Mouse (Mus musculus) lung, adult 18-20 months (tissue): ENCODE measurements around the gene Gpr135.

Experiments
- DNase-seq, 2 experiments: peaks; one replicate each; pipeline ENCODE4 v3.0.0; 2022; ENCODE audit warnings: mixed read lengths in 2 of 2

Gene Gpr135

DNA sequence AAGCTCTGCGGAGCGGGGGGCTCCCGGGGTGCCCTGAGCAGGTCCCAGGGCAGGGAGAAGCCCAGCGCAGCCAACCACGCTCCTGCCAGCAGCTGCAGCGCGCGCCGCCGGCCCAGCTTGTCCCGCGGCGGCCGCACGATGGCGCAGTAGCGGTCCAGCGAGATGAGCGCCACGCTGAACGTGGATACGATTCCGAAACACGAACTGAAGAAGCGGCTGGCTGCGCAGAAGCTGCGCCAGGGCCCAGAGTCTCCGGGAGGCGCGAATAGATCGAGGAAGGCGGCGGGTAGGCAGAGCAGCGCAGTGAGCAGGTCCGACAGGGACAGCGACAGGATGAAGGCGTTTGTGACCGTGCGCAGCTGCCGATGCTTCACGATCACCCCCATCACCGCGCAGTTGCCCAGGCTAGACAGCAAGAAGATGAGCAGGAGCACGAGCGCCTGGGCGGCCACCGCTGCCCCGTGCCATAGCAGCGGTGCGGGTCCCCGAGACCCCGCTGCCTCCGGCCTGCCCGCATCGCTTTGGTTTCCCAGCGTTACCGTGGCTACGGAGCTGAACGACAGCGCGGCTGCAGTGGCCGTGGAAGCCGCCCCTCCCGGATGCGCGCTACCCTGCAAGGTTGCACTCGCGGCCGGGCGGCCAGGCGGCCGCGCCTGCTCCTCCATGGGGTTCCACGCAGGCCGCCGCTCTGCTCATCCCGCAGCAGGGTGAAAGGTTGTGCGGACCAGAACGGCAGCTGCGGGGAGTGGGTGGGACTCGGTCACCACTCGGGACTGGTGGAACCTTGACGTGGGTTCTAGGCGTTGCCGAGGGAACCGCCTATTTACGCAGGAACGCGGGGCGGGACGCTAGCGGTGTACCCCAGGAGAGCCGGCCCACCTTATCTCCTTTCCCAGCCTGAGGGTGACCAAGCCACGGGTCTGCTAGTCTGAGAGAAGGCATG is at the start of gene Gpr135:
Gpr135 (minus strand) TSS at position 799 of the 943 bp plus-strand sequence.
- DNase-seq = peak; percentile 79

DNA sequence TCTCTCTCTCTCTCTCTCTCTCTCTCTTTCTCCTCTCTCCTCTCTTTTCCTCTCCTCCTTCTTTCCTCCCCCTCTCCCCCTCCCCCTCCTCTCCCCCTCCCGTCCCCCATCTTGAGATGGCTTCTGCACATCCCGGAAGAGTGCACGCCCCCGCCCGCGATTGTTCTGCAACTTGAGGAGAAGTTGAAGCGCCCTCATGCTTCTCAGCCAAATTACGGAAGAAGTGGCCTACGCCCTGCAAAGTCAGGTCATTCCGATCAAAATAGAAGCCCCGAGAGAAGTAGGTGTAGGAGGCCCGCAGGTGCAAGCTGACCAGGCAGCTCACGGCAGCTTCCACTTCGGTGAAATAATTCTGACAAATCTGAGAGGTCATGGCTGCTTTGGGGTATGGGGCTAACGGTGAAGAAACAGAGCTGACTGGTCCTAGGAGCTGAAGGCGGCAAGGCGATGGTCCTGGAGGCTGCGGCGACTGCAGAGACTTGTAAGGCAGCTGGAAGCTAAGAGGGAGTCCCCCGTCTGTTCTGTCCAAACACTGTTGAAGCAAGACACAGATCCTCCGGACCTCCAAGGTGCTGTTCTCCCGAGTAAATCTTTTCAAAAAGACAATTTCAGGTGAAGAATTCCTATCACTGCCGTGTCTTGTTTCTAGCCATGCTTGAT is 44.9 kb upstream of the Gpr135 start:
- DNase-seq = no peak

DNA sequence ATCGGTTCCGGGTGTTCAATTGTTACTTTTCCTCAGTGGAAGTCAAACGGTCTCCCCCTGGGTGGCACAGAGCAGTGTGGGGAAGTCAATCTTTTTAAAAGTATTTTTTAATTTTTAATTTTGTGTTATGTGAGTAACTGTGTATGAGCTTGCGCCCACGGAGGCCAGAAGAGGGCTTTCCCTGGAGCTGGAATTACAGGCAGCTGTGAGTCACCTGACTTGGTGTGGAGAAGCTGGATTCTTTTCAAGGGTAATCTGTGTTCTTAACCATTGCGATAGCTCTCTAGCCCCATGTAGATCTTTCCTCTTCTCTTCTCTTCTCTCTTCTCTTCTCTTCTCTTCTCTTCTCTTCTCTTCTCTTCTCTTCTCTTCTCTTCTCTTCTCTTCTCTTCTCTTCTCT is 44.2 kb upstream of the Gpr135 start:
- no peak for DNase-seq

DNA sequence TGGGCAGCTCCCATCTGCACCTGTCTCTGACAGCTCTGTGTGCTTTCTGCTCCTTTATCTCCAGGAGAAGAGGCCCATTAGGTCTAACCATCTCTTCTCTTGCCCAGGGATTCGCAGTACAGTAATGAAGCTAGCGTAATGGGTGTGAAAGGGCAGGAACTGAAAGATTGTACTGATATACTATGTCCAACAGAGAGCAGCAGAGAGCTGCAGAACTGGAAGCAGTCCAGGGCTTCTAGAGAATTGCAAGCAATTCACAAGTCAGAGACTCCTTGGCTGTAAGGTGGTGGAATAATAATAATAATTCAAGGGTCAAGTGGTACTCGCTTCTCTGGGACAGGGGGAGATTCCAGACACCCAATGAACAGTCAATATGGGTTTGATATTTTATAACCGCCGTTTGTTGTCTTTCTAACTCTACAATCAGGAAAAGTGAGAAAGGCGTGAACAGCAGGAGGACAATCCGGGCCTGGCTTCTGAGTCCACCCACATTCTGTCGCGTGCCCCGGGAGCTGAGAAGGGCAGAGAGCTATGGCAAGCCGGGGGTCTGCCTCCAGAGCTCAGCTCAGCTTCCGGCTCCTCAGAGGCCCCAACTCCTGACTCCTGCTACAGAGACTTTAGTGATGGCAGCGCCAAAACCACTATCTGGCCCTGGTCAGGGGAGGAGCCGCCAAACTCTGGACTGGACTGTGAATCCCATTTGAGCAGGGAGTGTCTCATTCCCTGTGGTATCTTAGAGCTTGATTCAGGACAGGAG is 33.8 kb upstream of the Gpr135 start:
- DNase-seq = peak; percentile 52 to 61

DNA sequence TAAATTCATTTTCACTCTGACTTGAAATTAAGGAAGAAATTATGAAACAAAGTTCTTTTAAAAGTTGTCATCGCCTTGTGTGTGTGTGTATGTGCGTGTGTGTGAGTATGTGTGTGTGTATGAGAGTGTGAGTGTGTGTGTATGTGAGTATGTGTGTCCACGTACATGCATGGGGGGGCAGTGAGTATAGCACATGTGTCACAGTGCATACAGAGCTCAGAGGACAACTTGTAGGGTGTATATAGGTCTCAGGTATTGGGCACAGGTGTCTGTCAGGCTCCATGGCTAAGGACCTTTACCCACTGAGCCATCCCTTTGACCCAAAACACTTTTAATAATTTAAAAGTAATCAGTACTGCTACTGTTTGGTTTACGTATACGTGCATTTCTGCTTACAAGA is 33.1 kb upstream of the Gpr135 start:
- DNase-seq = no peak

DNA sequence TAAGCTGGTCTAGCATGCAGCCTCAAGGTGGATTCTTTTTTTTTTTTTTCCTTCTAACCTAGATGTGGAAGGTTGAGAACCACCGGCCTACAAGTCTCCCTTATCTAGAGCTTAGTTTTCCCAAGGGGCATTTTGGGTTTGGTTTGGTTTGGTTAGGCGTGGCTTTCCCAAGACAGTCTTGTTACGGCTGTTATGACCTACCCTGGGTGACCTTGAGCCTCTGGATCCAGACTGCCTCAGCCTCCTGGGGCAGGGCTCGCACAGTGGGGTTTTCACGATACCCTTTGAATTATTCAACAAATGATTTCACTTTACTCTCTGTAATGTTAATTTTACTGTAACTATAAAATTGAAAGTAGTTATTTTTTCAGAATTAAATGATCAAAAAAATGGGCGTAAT is 31.9 kb upstream of the Gpr135 start:
- no peak for DNase-seq

DNA sequence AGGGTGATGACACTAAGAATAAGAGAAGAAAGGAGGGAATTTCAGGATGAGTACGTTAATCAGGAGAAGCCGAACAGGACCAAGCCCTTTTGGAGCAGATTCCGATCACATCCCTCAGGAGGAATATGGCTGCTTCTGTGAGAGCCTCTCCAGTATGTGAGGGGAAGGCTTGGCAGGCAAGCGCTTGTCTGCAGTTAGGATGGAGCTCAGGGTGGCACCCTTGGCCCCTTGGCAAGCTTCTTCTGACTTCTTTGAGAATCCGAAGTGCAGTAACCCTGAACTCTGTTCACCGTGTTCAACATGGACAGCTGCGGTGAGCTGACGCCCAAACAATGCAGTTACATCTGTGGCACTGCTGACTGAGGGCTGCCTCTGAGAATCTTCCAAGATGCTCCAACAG is 26.0 kb upstream of the Gpr135 start:
- no peak for DNase-seq

DNA sequence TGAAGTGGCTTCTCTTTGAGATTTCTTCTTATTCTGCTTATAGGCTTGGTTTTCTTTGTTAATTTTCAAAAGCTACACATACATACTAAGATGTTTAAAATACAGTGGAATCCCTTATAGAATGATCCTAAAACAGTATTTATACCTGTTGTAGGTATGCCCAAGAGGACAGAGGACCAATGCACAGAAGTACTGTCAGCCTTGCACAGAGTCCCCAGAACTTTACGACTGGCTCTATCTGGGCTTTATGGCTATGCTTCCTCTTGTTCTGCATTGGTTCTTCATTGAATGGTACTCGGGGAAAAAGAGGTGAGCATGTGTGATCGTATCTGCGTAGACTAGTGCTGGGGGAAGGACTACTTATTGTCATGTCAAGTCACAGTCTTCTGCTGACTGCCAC is 18.9 kb upstream of the Gpr135 start:
- no peak for DNase-seq

DNA sequence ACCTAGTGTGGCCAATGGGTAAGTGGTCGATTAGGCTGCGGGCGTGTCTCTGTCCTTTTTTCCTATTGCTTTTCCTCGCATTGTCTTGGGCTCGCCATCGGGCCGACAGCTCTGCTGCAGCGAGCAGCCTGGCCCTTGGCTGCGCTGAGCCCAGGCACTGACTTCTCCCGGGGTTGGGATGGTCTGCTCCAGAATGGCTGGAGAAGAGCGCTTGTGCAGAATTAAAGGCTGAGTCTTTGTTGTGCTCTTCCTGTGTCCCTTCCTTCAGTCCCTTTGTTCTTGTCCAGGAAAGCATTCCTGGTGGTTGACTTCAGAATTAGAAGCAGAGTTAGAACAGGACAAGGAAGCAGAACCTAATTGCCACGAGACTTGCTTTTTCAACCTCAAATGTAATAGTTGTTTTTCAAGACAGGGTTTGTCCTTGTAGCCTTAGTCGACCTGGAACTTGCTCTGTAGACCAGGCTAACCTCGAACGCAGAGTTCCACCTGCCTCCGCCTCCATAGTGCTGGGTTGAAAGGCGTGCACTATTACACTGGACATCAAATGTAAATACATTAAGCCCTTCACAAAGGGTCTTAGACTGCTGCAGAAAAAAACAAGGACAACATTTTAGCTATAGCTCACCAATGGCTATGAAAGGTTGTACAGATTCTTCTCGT is 15.4 kb upstream of the Gpr135 start:
- DNase-seq = peak in 1 of 2 experiments; percentile 9

DNA sequence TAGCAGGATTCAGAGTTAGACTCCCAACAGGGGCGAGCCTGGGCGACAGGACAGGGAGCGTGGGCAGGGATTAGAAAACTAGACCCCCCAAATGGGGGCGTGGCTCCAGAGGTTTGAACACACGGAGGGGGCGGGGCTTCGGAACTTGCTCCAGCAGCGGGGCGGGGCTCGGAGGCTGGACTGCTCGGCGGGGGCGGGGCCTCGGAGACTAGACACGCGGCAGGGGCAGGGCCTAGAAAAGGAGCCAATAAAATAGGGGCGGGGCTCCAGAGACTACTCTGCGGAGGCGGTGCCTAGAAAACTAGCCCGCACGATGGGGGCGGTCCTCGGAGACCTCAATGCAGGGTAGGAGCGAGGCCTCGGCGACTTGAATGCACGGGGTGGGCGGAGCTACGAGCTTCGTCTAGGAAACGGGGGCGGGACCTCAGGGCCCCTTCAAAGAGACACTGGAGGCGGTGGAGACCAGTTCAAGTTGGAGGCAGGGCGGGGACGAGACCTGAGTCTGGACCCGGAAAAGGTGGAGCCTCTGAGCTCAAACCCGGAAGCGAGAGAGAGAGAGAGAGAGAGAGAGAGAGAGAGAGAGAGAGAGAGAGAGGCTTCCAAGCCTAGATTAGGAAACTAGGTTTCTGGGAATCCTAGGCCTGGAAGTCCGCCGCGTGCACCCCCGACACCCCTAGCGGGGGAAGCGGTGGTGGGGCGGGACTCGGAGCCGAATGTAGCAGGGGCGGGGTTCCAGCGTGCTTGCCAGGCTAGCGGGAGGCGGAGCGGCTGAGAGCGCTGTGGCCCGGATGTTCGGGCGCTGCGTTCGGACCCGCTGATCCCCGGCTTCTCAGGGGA is 14.6 kb upstream of the Gpr135 start, which contains the start of the genes L3hypdh and Jkamp:
L3hypdh (minus strand) TSS at position 111 of the 837 bp plus-strand sequence.
Jkamp (plus strand) TSS at position 261 of the 837 bp plus-strand sequence.
- DNase-seq = peak; percentile 100

DNA sequence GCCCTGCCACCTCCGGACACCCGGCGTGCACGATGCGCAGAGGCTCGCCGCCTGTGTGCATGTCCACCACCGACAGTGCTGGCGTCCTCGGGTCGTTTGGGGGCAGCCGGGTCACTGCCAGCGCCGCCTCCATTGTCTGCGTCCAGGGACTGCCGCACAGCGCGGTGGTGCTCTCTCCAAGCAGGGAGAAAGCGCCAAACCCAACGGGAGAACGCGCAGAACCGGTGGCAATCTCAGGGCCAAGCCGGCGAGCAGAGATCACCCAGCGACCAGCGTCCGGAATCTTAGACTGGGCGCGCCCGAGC is 14.1 kb upstream of the Gpr135 start:
- DNase-seq = no peak

DNA sequence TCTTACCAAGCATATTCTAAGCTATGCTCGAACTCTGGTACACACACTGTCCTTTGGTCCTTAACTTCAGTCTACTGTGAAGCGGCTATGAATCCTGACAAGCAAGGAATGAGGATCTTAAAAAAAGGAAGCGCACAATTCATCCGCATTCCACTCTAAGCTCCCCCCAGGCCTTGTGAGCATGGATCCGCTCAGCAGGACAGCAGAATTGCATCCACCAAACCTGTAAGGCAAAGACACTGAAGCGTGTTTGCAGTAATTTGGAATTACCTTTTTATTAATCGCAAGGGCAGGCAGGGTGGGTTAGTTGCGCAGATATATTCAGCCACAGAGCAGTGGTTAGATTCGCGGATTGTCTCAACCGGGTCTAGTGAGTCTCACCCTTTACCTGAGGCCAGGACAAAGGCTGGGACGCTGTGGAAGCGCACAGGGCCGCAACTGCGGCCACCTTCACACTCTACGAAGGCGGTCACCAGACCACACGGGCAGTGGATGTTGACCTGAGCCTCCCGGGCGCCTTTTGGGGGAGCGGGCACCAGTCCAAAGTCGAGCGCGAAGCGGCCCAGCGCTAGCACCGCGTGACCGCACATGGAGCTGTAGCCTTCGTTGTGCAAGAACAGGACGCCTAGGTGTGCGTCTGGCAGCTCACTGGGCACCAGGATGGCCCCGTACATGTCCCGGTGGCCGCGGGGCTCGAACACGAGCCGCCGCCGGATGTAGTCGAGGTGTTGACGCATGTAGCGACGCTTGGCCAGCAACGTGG is 13.5 kb upstream of the Gpr135 start:
- DNase-seq = peak in 1 of 2 experiments; percentile 60

DNA sequence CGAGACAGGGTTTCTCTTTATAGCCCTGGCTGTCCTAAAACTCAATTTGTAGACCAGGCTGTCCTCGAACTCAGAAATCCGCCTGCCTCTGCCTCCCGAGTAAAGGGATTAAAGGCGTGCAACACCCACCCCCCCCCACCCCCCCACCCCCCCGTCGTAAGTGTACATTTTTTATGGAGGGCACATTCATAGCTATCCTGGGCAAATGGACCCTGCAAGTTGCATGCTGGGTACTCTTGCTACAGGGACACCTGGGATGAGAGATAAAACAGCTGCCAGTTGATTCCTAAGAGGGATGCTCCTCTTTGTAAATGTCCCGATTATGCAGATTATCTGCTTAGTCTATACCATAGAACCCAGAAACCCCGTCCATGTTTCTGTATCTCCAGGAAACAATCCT is 12.3 kb upstream of the Gpr135 start:
- no peak for DNase-seq

DNA sequence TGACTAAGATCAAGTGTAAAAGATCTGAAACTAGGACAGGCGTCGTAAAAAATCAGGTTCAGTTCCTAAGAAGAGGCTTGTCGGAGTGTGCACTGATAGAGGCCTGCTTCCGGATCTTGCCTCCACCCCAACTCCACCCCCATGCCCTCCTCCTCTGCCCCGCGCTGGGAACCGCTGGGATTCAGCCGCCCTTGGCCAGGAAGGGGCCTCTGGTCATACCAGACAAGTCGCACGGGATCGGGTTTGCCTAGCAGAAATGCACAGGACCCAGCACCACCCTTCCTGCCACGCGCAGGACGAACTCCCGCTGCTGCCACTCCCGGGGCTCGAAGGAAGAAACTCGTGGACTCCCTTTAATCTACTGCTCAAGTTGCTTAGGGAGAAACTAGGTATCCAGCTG is 11.4 kb upstream of the Gpr135 start:
- DNase-seq = peak; percentile 11 to 17

DNA sequence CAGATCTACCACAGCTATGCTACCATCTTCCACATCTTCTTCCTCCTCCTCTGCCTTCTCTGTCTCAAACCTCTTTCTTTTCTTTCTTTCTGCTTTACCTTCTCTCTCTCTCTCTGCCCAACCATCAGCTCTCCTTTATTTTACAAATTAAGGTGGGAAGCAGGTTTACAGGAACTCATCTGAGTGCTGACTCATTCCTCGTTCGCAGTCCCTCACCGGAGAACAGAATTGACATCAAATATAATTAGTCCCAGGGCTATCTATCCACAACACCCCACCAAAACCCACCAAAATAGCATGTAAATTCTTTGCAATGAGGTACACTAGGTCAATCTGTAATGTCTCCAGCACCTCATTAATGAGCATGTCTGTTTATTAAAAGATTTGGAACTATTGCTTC is 11.0 kb upstream of the Gpr135 start:
- no peak for DNase-seq

DNA sequence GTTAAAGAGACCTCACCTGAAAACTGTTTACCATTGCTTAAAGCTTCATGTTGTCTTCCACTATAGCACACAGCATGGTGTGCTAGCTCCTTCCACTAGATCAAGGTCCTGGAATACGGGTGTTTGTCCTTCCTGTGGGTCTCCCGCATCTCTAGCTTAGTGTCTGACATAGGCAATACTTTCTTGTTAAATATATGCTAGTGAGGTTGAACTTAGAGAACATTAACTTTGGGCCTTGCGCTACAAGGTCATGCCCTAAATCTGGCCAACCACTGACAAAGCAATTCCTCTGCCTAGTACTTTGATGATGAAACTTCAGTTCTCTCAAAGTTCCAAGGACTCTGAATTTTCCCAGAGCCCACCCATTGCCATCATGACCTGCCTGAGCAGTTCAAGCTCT is 7.3 kb upstream of the Gpr135 start:
- no peak for DNase-seq

DNA sequence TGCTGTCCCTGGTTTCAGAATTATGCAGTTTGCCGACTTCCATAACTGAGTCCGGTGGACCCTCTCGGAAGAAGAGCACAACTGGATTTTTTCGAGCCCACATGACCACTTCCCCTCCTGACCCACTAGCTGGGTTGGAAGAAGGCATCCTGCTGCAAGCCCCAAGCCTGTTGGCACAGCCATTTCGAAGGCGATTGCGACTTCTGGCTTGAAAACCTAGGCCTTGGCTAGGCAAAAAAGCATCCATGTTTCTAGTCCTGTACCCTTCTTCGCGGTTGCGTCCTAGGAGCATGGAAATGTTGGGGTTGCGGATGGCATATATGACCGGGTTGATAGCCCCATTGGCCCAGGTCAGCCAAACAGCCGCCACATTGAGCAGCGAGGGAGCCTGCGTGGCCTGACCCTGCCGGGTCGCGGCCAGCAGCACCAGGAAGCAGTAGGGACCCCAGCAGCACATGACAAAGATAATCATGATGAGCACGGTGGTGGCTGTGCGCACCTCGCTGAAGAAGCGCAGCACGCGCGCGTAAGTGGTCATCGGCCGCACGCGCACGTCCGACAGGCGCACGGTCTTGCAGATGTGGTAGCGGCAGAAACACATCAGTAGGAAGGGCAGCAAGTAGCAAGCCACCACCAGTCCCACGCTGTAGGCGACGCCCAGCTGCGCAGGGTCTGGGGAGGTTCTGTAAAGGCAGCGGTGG is 1.1 kb downstream of the Gpr135 start:
- DNase-seq = no peak

DNA sequence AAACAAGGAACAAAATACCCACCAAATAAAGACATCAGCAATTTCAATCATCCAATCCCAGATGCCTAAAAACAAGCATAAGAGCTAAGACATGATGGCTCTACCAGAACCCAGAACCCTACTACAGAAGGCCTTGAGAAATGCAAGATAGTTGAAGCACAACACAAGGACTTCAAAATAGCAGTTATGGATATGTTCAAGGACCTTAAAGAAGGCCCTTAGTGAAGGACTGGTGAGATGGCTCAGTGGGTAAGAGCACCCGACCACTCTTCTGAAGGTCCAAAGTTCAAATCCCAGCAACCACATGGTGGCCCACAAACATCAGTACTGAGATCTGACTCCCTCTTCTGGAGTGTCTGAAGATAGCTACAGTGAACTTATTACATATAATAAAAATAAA is 13.1 kb downstream of the Gpr135 start:
- DNase-seq = no peak

DNA sequence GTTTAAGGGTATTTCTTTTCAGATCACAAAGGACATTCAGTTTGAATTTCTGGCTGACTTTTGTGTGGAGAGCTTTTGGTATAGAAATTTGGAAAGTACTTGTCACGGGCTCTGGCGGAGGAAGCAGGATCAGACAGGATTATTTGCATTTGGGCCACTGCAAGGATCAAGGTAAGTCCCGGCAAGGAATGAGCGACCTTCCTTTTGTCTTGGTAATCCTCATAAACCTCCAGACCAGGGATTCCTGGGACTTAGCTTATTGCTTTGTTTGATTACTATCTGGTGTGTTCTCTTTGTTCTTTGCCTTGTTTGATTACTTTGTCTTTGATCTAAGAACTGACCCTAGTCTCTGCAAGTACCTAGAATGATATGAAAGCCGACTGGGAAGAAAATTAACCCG is 17.1 kb downstream of the Gpr135 start:
- no peak for DNase-seq

DNA sequence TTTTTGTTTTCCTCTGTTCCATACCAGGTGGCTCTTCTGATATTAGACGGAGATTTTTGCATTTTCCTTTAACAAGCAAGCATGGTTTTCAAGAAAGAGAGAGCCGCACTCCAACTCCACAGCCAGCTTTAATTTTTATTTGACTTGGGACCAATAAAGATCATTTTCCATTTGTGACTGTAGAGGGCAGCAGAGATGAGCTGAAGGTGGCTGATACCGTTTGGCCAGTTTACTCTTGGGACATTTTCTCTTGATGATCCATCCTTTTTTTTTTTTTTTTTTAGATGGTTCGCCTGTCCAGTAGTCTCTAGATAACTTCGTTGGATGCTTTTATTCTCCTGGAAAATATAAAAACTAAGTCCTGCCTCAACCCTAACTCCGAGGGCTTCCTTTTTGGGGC is 17.6 kb downstream of the Gpr135 start:
- peak in 1 of 2 experiments; percentile 18 for DNase-seq

DNA sequence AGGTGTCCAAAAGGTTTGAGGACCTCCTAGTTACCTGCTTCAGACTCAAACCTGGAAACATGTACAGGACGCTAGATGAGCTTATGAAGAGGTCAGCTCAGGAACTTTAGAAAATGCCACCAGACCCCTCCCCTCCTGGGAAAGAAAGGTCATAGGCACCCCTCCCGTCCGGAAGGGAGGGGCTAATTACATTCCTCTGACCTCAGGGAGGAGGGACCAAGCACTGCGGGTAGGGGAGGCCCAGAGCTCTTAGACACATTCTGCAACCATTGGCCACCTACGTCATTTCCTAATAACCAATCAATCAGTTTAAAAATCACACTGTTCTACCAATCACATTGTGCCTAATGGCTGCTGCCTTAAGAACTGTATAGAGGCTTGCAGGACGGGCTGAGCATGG is 18.4 kb downstream of the Gpr135 start:
- DNase-seq = no peak
